Mouse (Mus musculus): ENCODE results near the gene Ccdc171.
"Not testable (repeated sequence)": the region's sequence is repeated elsewhere in the genome, so short reads cannot be mapped to it uniquely, and the experiment has no call there.

Gene Ccdc171

GRCm38 (mm10) chr4:83655396-83655795 lies 130.1 kb downstream of the Ccdc171 start:
- no peak for DNase-seq (ENCODE audit: extremely low read depth, low read depth)

GRCm38 (mm10) chr4:83656571-83656970 lies 131.2 kb downstream of the Ccdc171 start:
- no peak for DNase-seq (ENCODE audit: extremely low read depth, low read depth)

GRCm38 (mm10) chr4:83657021-83657420 lies 131.7 kb downstream of the Ccdc171 start:
- no peak for DNase-seq (ENCODE audit: extremely low read depth, low read depth)

- no peak for DNase-seq (ENCODE audit: extremely low read depth, low read depth)
Measured at GRCm38 (mm10) chr4:83658415-83658814, 133.1 kb downstream of the Ccdc171 start.

GRCm38 (mm10) chr4:83659411-83659810 lies 134.1 kb downstream of the Ccdc171 start:
- DNase-seq (ENCODE audit: extremely low read depth, low read depth): no peak

GRCm38 (mm10) chr4:83661519-83662271 lies 136.3 kb downstream of the Ccdc171 start:
- no peak for DNase-seq (ENCODE audit: extremely low read depth, low read depth)

DNA sequence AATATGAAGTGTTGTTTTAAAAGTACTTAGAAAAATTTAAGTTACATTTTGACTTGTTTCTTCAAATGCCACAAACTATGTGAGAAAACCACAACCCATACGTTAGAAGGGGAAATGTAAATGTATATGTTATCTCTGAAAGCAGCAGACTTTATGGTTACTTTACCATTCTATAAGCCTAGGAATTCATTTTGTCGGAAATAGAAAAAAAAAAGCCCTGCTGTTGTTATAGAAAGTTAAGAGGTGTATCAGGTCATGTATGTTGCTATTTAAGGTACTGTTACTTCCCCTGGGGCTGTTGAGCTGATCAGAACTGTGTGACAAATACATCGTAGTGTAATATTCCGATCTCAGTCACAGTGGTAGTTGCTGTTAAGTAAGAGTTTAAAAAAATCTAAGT lies 137.0 kb downstream of the Ccdc171 start:
- DNase-seq (ENCODE audit: extremely low read depth, low read depth): peak; percentile 72

- DNase-seq (ENCODE audit: extremely low read depth, low read depth): no peak
Measured at GRCm38 (mm10) chr4:83669552-83669951, 144.2 kb downstream of the Ccdc171 start.

- DNase-seq (ENCODE audit: extremely low read depth, low read depth): not testable (repeated sequence)
Measured at GRCm38 (mm10) chr4:83675308-83675707, 150.0 kb downstream of the Ccdc171 start.

- DNase-seq (ENCODE audit: extremely low read depth, low read depth): no peak
Measured at GRCm38 (mm10) chr4:83676444-83676843, 151.1 kb downstream of the Ccdc171 start.

GRCm38 (mm10) chr4:83681081-83681480 lies 155.7 kb downstream of the Ccdc171 start:
- no peak for DNase-seq (ENCODE audit: extremely low read depth, low read depth)

DNA sequence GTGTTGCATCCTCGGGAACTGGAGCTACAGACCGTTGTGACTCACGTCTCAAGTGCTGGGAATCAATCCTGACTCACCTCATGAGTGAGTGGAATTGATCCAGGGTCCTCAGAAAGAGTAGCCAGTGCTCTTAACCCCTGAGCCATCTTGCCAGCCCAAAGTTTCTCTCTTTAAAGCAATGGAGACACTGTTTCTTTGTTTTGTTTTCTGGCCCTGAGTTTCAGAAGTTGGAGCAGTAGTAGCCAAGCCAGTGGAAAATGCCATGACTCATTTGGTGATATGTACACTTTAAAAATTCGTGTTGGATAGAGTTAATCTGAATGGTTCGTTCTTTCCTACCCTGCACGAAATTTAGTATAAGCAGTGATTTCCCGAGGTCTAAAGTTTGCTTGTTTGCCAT lies 157.5 kb downstream of the Ccdc171 start:
- no peak for DNase-seq (ENCODE audit: extremely low read depth, low read depth)

DNA sequence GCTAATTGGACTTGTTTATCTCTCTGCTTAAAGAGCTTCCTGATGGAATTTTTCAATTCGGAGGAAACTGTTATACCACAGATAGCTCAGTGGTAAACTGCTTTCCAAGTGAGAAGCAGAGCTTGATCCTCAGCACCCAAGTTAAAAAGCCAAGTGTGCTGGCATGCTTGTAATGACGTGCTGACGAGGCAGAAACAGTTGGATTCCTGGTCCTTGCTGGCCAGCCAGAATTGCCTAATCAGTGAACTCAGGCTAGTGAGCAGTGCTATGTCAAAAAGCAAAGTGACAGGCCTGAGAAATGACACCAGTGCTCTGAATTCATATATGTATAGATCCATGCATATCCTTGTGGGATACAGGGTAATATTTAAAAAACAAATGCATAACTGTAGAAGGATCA lies 174.8 kb downstream of the Ccdc171 start:
- no peak for DNase-seq (ENCODE audit: extremely low read depth, low read depth)

- no peak for DNase-seq (ENCODE audit: extremely low read depth, low read depth)
Measured at GRCm38 (mm10) chr4:83716996-83717395, 191.7 kb downstream of the Ccdc171 start.

GRCm38 (mm10) chr4:83719816-83720215 lies 194.5 kb downstream of the Ccdc171 start:
- DNase-seq (ENCODE audit: extremely low read depth, low read depth): no peak

DNA sequence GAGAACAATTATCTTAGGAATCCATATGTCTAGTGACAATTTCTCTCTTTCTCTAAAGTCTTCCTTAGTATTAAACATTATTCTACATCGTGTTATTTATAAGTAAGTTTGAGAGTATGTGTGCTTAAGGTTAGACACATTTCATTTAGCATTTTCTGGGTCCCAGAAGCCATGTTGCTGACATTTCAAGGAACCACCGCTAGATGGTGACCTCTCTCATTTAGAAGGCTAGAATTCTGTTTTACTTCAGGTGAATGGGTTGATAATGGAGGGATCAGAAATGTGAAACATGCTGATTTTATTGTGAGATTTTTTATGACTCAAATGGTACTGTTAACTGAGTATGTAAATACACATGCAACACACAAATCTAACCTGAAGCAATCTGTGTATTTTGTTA lies 199.8 kb downstream of the Ccdc171 start:
- no peak for DNase-seq (ENCODE audit: extremely low read depth, low read depth)

DNA sequence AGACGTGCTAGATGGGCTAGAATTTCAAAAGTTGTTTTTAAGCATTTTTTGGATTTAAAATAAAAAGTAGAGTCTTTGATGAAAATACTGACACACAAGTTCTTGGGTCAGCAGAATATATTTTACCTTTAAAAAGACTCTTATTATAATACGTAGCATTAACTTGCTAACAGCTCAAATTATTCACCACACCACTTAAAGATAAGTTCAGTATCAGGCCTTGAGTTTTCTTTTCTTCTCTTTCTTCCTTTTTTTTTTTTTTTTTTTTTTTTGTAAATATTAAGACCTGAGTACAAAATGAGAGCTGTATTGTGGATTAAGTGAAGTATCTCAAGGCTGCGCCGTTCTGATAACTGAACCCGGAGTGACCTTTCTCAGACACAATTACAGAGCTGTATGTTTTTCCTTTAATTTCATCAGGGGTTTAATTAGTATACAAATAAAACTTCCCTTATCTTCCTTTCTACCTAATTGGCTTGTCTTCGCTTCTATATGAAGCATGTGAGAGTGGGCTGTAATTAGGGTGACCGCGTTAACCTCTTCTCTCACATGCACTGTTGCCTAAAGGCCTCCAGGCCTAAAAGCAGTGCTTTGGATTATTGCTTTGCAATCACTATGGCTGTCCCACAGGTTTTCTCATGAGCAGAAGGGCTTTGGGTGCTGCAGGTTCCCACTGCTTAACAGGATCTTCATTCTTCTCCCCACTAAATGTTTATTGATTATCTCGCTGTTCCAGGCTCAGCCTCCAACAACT lies 214.0 kb downstream of the Ccdc171 start:
- no peak for DNase-seq (ENCODE audit: extremely low read depth, low read depth)

DNA sequence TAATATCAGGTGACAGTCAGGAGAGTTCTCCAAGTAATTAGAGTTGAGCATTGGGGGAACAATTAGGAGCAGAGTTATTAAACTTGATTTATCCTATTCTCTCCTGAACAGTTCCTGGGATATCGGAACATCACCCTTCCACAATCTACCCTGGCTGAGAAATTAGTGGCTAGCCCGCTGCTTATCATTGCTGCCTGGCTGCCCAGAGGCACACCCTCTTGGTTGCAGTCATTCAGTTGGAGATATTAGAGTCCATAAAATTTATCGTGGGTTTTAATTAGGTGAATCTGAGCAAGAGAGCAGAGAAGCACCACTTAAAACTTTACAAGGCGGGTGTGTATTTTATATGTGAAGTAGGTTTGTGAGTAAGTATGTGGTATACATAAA lies 214.5 kb downstream of the Ccdc171 start:
- DNase-seq (ENCODE audit: extremely low read depth, low read depth): no peak

GRCm38 (mm10) chr4:83742806-83743460 lies 217.6 kb downstream of the Ccdc171 start:
- no peak for DNase-seq (ENCODE audit: extremely low read depth, low read depth)

GRCm38 (mm10) chr4:83775136-83775535 lies 249.8 kb downstream of the Ccdc171 start:
- no peak for DNase-seq (ENCODE audit: extremely low read depth, low read depth)

- no peak for DNase-seq (ENCODE audit: extremely low read depth, low read depth)
Measured at GRCm38 (mm10) chr4:83780044-83780443, 254.7 kb downstream of the Ccdc171 start.

GRCm38 (mm10) chr4:83785115-83785514 lies 259.8 kb downstream of the Ccdc171 start:
- no peak for DNase-seq (ENCODE audit: extremely low read depth, low read depth)
